Mouse (Mus musculus) 3T3-L1 (cell line): ENCODE measurements at regions not wholly inside any gene's neighbourhood (a gene's known extent, or its start where the extent isn't known, plus 50 kb on each side); places are given as distances from the start of the nearest gene placed in this dataset.

Experiments used
- DNase-seq: peaks from one replicate; pipeline ENCODE4 v3.0.0-alpha.2; 2015; ENCODE audit warnings: low read depth, low spot score

DNA sequence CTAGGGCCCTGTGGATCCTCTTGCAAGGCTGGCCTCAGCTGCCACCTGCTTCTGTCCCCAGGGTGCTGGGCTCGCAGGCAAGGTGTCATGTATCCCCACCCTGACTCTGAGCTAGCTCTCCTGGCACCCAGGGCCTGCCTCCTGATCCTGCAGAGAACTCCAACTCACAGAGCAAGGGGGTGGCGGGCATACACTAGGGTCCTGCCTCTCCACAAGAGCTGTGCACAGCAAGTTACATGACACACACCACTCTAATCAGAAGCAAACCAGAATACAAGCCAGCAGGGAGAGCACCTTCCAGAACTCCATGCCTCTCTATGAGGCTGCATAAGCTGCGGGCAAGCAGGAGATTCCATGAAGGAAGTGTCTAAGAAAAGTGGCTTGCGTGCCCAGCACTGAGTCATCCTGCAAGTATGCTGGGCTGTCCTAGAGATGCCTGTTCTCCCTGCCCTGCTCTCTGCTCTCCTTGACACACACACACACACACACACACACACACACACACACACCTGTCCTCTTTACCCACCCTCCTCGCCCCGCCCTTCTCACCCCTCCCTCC lies 208.8 kb upstream of the Arid1b start:
- DNase-seq, result peak; percentile 92

DNA sequence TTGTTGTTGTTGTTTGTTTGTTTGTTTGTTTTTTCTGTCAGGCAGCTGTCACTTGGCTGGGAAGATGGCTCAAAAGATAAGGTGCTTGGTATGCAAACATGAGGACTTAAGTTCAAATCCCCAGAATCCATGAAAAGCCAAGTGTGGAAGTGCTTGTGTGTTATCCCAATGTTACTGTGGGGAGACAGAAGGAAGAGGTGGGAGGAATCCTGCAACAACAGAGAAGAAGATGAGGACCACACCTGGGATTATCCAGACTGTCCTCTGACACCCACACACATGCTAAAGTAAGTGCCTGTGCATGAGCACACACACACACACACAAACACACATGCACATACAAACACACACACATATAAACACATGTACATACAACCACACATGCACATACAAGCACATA lies 207.6 kb upstream of the Arid1b start:
- DNase-seq, result no peak

DNA sequence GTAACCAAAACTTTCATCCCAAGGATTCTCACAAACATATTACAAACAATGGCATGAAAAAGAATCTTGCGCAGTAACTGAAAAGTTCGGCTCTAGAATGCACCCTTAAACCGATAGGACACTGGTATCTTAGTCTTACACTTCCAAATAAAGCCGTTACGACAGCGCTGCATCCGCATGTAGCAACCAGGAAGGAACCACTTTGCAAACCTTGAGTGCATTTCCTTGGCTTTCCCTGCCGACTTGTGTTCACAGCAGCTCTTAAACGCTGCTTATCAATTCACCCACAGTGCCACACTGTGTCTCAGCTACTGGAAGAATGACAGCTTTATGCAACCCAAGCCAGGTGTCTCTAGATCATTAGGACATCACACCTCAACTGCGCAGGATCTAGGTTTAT lies 202.3 kb upstream of the Arid1b start:
- no peak for DNase-seq

DNA sequence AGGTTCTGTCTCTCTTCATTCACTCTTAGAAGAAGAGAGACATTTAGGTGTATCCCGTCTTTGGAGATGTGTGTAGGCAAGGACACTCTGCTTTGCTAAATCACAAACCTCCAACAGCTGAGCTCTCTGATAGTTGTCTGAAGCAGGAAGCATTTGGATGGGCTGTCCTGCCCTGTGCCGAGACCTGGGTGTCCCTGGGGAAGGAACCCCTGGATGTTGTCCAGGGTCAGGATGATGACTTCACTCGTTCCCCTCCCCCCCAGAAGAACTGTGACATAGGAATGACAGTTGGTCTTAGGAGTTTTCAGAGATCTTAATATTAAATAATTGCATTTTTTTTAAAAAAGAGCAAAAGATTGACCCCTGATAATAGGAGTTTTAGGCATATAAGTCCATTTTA lies 197.9 kb upstream of the Arid1b start:
- DNase-seq, result no peak

DNA sequence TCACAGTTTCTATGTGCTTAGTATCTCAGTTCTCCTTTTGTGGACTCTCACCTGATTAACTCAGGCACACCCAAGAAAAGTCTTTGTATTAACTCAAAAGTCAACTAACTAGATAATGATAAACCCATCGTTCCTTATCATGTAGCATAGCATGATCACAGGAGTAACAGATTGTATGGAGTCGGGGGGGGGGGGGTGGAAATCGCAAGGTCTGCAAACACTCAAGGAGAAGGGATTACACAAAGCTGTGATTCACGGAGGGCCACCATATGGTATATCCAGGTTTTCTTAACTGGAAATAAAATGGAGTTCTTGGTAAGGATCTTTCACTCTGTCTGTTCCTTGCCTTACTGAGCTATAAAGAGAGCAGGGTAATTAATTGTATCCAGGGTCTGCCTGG lies 190.1 kb upstream of the Arid1b start:
- no peak for DNase-seq

DNA sequence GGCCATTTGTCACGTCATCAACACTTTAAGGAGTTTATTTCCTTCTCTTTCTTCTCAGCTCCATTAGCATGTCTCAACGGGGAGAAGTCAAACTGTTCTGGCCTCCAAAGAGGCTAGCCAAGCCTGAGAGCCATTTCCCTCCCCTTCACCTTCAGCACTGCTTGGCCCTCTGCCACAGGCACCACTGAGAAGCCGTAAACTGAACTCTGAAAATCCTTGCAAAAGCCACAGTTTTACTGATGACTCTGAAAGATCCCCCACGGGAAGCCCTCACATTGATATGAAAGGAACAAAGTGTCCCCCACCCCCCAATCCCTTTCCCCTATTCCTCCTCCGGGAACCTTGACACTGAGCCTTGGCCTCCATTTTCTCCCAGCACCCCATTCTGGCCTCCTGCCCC lies 188.1 kb upstream of the Arid1b start:
- no peak for DNase-seq

DNA sequence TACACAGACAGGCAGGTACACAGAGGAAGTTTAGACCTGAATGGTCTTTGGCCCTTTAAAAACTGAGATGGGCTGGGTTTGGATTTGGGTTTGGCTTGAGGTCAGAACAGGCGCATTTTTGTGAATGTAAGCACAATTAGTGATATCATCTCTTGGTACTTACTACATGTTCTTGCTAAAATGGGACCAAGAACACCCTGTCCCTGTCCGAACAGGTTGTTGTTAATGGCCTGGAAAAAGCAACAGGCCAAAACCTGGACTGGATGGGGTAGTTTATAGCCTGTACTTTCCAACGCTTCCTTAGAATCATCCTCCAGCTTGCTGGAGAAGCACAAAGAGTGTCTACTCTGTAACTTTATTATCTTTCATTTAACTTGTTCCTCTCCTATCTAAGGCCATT lies 185.2 kb upstream of the Arid1b start:
- DNase-seq, result no peak

DNA sequence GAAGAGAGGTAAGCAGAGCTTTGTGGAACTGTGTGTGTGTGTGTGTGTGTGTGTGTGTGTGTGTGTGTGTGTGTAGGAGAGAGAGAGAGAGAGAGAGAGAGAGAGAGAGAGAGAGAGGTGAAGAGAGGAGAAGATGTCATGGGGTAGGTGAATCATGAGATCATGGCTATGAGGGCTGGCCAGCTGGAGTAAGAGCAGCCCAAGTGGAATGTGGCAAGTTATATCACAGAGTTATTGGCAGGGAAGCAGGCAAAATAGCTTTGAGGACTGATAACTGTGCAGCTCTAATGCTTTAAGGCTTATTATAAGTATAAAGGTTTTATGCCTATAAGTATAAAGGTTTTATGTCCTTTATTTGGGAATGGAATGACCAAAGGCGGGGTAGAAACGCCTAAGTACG lies 180.9 kb upstream of the Arid1b start:
- DNase-seq, result no peak

DNA sequence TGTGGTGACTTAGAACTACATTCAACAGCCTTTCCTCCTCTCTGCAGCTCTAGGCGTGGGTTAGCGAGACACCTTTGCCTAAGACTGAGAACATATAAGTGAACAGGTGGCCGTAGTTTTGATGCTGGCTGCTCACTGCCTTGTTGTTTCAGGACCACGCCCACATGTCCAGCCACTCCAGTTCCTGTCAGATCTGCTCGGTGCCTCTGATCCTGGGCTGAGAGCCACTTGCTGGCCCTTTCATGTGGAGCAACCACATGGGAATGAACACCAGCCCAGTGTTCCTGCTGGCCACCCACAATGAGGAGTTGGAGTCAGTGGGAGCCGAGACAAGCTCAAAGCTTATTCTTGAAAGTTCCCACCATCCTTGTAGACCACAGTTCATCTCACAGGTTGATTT lies 180.5 kb upstream of the Arid1b start:
- DNase-seq, result no peak

DNA sequence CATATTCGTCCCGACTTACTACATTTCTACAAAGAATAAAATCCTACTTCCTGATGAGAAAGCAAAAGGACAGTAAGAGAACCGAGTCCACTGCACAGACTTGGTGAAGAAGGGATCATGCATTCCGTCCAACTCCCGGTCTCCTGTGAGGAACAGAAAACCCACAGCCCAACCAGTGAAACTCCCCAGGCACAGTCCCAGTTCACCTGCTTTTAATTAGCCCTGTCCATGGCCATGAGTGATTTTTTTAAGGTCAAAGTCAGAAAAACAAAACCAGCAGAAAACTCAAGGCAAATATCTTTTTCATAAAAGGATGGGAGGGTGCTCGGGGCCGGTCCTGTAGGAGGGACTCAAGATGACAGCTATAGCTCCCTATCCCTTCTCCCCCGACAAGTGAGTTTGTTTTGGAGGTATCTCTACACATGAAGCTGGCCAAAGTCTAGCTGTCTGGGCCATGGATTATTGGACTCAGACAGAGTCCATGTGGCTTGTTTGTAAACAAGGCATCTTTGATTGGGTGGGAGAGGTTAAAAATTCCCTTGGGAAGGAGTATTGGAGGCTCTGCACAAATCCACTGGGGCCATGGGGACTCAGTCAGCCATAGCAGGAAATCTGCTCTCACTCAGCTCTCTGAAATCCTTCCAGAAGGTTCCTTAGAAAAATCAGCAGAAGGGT lies 168.8 kb upstream of the Arid1b start:
- peak; percentile 23 for DNase-seq

DNA sequence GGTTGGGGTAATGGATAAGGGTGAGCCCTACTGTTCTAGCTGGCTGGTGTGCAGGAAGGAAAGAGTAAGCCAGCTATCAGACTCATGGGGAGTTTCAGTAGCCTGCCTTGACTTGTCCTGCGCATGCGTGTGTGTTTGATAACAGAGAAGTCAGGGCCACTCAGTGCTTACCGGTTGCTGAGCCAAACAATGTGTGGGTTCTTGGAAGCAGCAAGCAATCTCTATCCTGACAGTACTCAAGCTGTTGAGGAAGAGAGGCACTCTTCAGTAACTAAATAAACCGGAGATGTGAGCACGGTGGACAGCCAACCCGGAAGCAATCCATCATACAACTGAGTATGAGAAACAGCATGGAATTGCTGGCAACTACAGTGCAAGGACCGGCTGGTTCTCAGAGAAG lies 160.1 kb upstream of the Arid1b start:
- DNase-seq, result no peak

DNA sequence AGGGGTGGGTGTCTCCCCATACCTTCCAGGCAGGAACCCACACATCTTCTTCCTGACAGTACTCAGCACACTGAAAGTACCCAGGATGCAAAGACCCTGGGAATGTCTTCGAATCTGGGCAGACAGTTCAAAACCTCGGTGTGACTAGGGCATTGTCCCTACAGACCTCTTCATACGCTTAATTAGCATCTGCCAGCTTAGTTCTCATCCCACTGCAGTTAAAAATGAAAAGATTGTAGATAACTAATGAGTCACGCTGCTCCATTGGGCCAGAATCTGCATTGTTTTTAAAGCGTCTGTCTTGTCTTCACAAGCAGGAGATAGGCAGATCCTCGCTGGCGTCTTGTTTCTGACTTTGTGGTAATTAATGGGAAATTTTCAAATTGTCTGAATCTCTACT lies 159.6 kb upstream of the Arid1b start:
- no peak for DNase-seq

DNA sequence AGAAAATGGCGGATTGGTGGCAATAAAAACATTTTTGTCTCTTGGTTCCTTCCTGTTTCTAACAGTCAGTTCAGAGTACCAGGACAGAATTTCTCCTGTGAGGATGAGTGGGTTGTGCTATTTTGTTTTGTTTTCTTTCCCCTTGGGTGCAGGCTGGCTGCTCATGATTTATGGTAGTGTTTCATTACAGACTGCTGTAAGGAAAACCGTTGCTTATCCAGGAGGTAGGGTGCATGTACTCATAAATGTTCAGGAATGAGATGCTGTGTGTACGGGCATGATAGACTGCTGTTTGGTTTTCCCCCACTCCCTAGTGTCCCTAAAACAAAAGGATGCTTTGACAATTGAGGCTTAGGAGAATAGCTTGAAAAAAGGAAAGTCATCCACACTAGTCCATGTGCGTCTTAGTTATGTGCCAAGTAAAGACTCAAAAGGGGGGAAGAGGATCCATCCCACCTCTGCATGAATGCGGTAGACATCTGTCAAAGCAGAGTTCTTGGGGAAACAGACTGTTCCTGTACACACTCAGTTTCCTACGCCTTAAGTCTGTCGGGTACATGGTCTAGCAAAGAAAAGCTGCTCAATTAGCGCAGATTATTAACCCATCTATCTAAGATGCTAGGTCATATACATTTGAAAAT lies 158.9 kb upstream of the Arid1b start:
- no peak for DNase-seq

DNA sequence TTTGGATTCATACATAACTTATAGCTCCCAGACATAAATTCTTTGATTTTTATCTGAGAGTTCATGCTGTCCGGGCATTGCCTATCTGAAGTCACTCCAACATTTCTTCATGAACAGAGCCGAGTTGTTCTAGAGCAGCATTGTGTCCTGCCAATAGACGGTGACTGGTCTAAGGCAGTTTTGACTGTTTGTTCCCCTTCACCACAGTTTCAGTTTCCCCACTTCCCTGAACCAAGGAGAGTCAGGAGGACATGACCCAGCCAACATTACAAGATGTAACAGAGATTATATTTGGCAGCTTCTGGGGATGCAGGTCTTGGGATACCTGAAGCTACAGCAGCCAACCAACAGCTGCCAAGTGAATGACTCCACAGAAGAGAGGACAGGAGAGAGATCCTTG lies 154.0 kb upstream of the Arid1b start:
- DNase-seq, result no peak

DNA sequence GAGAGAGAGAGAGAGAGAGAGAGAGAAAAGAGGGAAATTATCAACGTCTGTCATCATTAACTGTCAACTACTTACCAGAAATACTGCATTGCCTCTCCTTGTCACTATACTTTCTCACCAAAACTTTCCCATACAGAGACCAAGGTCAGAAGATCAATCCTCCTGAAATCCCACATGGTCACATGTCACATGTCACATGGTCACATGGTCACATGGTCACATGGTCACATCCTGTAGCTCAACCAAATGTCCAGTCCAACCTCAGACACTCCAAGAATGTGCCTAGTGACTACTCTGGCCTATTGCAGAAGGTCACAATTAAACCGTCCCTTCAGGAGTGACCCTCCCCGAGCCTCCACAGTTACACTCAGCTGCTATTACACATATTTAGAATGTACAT lies 135.8 kb upstream of the Arid1b start:
- no peak for DNase-seq

DNA sequence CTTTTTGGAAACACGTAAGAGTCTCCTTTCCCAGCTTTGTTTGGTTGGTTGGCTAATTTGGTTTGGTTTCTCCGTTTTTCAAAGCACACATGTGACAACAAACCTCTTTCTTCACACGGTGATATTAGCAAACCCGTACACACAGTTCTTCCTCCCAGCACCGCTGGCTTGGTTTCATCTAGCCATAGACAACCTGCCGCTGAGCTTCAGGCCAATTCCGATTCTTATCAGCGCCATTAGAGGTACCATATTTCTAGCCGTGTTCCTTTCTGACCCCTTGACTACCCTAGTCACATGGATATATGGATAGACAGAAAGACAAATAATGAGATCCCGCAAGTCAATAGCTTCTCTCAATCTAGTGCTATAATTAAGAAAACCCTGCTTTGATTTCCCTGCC lies 129.2 kb upstream of the Arid1b start:
- no peak for DNase-seq

DNA sequence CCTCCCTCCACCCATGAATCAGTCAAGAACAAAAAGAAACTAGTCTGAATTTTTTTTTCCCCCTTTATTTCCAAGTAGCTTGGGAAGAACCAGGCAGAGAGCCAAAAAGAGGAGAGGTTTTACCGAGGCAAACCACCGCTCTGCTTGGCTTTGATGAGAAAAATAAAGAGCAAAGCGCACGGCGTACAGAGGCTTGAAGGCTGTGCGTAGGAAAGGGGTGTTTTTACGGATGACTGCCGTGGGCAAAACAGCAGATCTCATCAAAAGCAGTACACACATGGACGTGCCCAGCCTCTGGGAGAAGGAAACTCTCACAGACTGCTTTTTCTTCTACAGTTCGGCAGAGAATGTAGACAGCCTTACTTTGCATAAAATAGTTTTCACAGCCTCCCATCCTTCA lies 128.5 kb upstream of the Arid1b start:
- DNase-seq, result no peak

DNA sequence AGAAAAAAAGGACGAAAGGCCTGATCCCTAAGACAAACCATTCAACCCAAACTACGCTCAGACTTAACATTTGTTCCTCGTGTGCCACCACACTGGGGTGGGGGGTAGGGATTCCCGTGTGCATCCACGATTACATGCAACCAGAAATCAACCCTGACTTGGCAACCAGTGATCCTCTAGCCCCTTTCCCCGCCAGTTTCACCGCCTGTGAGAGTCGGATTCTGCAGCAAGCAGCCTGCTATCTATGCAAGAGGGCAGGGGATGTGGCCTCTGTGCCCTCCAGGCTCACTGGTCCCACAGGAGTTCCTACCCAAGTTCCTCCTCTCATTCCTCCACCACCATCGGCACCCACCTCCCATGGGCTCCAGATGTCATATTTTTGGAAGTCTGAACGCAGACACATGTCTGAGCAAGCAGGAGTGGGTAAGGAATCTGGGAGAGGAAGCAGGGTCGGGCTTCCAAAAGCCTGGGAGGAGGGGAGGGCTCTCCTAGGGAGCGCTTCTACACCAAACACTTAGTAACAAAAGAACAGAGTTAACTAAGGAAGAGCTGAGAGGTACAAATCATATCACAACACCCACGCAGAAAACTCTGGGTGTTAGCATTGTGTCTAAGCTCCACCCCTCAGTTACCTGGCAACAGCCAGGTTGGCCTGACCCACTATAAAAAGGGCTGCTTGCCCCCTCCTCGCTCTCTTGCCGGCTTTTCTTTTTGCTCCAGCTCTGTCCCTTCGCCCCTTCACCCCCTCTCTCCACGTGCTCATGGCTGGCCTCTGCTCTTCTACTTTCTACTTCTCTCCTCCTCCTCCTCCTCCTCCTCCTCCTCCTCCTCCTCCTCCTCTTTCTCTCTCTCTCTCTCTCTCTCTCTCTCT lies 127.9 kb upstream of the Arid1b start:
- DNase-seq, result no peak

DNA sequence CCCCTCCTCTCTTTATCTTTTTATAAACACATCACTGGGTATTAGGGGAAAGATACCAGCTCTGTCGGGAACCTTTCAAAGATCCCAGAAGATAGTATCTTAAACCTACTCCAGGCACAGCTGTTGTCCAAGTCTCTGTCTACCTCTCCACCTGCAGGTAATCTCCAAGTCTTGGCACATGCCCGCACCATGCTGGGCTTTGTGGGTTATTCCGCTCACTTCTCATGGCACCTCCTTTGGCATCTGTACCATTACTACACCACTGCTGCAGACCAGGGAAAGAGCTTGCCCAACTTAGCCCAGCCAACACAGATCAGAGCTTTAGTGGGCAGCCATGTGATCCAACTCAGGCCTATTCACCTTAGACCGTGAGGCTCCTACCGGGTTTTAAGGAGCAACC lies 127.0 kb upstream of the Arid1b start:
- no peak for DNase-seq

DNA sequence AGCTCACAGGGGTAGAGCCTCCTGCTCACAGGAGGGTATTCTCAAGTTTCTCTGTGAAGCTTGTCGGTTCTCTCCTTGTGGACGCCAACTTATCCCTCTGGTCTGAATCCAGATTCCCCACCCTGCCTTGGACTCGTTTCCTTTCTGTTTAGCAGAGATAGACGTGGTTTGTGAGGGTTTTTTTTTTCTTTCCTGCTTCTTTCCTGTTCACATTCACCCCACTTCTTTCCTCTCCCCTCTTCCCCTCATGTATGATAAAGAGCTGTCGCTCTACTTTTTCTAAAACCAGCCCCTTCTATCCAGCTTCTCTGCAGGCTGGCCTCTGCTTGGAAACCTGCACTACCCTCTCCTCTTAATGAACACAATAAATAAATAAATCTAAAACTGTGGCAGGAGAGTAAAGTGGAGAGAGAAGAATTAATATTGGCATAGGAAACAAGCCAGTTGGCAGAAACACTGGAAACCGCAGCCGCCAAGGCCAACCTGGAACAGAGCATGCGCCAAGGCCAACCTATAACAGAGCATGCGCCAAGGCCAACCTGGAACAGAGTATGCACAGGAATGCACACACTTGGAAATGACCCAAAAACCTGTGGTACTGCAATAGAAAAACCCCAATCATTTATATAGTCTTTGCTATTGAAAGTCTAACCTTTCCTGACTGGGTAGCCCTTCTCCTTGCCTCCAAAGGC lies 126.2 kb upstream of the Arid1b start:
- no peak for DNase-seq

DNA sequence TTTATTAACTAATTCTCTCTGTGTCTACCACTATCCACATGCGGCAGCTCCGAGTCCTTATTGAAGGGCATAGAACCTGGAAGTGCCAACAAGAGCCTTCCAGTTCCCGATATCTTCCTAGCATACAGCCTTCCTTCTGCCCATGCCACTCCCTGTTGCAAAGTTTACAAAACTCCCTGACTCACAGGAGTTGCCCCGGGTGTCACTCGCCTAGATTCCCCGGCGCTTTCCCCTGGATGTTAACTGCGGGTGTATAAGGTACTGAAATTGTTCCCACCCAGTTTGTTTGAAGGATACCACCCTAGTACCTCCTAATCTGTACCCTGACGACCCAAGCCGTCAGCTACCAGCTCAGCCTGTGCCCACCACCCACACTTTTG lies 125.7 kb upstream of the Arid1b start:
- DNase-seq, result no peak

DNA sequence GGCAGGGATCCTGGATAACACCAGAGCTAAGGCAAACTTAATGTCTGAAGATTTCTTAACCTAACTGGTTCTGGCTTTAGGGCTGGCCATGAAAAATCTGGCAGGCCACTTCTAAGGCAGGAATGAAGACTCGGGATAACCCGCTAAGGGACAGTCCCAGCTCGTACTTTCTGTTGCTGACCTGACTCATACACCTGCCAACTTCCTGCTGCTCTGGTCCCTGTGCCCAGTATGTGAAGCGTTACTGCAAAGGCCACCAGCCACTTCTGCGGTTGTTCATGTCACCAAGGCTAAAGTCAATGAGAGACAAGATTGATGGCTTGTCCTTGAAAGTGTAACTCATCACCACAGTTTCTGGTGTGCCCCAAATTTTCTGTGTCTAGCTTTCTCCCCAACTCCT lies 125.3 kb upstream of the Arid1b start:
- DNase-seq, result no peak
